Mouse (Mus musculus) lung, adult 18-20 months (tissue): ENCODE measurements around the gene Maco1.
A peak's percentile ranks its signal among the peaks of the same experiment; 100 is the strongest.
"Not testable (repeated sequence)": the region's sequence is repeated elsewhere in the genome, so short reads cannot be mapped to it uniquely, and the experiment has no call there.

ENCODE experiments used
- DNase-seq, 2 experiments: peaks; one replicate each; pipeline ENCODE4 v3.0.0; 2022; ENCODE audit warnings: mixed read lengths in 2 of 2

The Maco1 gene

DNA sequence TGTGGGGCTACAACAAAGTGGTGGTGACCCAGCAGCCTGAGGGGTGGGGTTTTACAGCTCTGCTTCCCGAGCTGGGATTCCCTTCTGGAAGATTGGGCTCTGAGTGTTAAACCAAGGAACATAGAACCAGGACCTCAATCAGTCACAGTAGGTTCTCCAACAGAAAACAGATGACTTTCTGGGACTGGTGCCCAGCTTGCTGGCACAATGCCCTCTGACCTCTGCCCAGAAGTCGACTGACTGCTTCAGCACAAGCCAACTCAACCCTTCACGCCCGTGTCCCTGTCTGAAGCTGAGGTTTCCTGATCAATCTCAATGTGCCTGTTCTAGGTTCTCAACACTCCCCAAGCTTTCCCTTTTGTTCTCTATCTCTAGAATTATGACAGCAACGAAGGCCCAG is 48.4 kb downstream of the Maco1 start:
- DNase-seq = peak; percentile 86 to 89

DNA sequence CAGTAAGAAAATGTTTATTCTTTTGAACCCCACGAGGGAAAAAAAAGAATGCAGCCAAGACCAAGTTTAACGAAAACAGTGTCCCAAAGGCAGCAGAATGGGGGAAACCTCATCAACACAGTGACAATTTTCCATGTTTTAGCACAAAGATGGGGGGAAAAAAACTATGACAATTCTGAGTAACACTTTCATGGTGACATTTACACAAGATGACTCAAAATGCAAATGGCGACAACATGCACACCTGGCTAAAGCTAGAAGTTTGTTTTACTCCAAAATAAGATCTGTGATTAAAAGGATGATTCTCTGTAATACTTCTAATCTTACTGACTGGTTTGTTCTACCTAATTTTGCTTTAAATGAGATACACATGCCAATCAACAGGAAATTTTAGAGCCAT is 50.4 kb downstream of the Maco1 start:
- no peak for DNase-seq

GRCm38 (mm10) chr4:134802155-134802554 is 51.0 kb downstream of the Maco1 start:
- no peak for DNase-seq

GRCm38 (mm10) chr4:134800693-134801092 is 52.5 kb downstream of the Maco1 start:
- DNase-seq = no peak

DNA sequence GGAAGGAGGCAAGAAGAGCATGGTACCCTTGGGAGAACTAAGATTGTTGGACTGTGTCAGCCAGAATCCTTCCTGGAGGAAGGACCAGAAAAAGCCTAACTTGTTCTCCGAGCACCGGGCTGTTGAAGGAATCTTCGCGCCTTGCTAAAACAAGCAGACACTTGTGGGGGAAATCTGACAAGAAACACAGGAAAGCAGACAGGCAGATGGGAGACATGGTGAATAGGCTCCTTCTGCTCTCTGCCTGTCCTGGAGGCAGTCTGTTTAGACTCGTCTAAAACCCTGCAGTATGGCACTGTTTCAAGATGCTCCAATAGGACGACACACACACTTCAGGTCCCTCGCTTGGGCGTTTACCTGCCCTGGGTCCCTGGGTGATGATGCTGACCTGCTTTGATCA is 53.0 kb downstream of the Maco1 start:
- no peak for DNase-seq

- peak; percentile 57 to 58 for DNase-seq
Measured at GRCm38 (mm10) chr4:134799272-134799671, 53.9 kb downstream of the Maco1 start.

- DNase-seq = no peak
Measured at GRCm38 (mm10) chr4:134798861-134799260, 54.3 kb downstream of the Maco1 start.

- no peak for DNase-seq
Measured at GRCm38 (mm10) chr4:134797621-134798020, 55.5 kb downstream of the Maco1 start.

GRCm38 (mm10) chr4:134796581-134797361 is 56.4 kb downstream of the Maco1 start:
- DNase-seq = peak in 1 of 2 experiments; percentile 10

- no peak for DNase-seq
Measured at GRCm38 (mm10) chr4:134795819-134796485, 57.2 kb downstream of the Maco1 start.

GRCm38 (mm10) chr4:134794959-134795358 is 58.2 kb downstream of the Maco1 start:
- DNase-seq = not testable (repeated sequence)

- DNase-seq = peak in 1 of 2 experiments; percentile 46
Measured at GRCm38 (mm10) chr4:134793213-134793956, 59.8 kb downstream of the Maco1 start.

GRCm38 (mm10) chr4:134791731-134792130 is 61.4 kb downstream of the Maco1 start:
- DNase-seq = no peak

DNA sequence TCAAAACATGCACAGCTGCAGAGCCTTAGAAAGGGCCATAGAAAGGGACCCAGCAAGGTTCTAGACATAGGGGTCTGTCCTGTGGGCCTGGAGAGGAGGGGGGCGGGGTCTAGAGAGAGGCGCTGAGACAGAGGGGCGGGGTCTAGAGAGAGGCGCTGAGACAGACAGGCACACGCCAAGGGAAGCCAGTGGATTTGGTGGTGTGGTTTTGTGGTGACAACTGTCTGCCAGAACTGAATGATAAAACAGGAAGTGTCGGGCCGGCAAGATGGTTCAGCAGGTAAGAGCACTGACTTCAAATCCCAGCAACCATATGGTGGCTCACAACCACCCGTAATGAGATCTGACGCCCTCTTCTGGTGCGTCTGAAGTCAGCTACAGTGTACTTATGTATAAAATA is 66.2 kb downstream of the Maco1 start:
- no peak for DNase-seq

DNA sequence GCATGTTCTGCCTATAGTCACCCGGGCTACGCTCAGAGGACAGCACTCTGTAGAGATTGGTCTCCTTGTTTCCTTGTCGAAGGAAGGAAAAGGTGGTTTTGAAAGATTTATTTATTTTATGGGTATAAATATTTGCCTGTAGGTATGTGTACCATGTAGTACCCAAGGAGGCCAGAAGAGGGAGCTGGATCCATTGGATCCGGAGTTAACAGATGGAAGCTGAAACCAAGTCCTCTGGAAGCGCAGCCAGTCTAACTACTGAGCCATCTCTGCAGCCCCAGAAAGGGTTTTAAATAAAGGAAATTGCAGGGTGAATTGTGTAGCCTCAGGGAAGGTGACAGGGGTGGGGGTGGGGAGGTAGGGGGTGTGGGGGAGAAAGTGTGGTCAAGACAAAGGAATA is 68.4 kb downstream of the Maco1 start:
- no peak for DNase-seq

DNA sequence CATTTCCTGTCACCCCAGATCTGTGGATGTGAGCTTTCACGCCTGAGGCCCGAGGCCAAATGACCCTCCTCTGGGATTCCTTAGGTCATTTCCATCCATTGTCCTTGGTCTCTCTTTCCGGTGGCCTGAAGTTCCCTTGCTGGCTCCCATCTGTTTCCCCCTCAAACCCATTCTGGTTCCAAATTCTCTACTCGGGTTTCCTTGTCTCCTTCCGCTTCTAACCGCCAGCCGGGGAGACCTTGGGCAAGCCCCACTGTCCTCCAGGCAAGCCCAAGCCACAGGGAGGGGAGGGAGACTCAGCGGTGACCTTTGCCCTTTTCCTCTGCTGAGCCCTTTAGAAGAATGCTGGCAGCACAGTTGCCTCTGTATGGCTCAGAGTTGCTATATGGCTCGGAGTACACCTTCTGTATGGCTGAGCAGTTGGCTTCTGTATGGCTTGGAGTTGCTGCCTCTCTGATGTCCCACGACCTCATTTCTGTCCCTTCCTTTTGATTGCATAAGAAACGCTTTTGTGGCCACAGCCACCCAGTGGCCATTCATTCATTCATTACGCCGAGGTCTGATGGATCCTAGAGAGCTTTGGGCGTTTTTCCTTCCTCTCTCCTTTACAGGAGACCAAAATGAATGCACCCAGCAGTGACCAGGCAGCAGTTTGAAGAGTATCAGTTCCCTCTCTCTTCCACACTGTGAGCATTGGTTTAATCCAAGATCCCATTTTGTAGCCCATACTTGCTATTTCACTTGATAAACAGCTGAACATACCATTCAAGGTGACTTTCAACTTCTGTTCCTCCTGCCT is 73.8 kb downstream of the Maco1 start:
- peak; percentile 46 to 65 for DNase-seq

DNA sequence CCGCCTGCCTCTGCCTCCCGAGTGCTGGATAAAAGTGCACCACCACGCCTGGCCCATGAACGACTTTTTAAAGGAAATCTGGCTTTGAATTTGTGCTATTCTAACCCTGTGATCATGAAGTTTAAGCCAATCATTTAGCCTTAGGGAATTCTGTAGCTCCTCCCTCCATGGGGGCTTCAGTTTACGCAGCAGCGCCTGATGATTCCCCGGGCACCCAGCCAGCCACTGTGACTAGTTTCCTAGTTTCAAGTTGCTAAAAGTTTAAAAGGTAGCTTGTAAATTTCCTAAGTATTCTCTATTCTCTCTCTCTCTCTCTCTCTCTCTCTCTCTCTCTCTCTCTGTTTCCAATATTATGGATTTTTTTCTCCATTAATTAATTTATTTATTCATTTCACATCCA is 76.9 kb downstream of the Maco1 start:
- no peak for DNase-seq

GRCm38 (mm10) chr4:134775234-134775944 is 77.8 kb downstream of the Maco1 start:
- DNase-seq = peak in 1 of 2 experiments; percentile 29

DNA sequence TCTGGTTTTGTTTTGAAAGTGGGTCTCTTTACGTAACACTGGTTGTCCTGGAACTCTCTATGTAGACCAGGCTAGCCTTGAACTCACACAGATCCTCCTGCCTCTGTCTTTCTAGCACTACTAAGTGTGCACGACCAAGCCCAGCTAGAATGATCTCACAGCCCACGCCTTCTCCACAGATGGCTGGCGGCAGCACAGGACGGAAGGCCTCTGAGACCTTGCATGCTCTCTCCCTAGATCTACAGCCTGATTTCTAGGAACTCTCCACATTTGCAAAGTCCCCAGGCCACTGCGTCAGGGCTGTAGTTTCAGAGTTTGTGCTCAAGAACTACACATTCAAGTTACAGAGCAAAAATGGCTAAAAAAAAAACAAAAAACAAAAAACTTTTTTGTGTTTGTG is 79.0 kb downstream of the Maco1 start:
- no peak for DNase-seq

GRCm38 (mm10) chr4:134772805-134773674 is 80.1 kb downstream of the Maco1 start:
- DNase-seq = no peak

DNA sequence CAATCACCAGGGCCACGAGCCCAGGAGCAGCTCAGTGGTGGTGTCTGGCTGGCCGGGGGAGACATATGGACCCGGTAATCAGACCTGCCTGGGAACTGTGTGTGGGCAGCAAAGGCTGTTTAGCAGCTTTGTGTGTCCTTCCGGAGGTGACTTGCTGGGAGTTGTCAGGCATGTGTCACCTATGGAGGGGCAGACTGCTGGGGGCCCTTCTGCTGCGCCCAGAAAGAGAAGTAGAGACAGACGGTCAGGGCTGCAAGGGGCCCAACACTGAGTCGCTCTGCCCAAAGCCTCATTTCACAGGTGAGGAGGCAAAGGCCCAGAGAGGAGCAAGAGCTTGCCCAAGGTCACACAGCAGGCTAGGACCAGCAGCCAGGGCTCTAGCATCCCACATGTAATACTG is 83.3 kb downstream of the Maco1 start:
- no peak for DNase-seq
